Mouse (Mus musculus): ENCODE data around the gene Clec2g. TPM values are rescaled to one million over a fixed set of nuclear protein-coding genes. Genes with fewer than 3 reads are reported as not detected.
A peak's percentile ranks its signal among the peaks of the same experiment; 100 is the strongest.
"Not testable (repeated sequence)": the region's sequence is repeated elsewhere in the genome, so short reads cannot be mapped to it uniquely, and the experiment has no call there.

The Clec2g gene
- total RNA-seq (2015) (not detected in 2 replicates), total RNA-seq (2017) (not detected in 2 replicates)

DNA sequence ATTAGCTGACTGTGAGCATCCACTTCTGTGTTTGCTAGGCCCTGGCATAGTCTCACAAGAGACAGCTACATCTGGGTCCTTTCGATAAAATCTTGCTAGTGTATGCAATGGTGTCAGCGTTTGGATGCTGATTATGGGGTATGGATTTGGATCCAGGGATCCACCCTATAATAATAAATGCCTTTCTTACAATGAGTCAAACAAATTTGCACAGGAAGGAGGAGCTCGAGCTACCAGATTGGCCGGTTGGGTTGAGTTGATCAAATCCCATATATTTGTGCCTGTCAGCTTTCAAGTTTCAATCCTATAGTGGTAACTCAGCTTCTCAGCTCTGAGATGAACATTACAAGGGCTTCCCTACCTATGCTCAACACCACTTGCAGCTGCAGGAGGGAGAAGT, at the start of gene Clec2g:
Clec2g (plus strand) TSS at position 301 of the 400 bp plus-strand sequence.
- ATAC-seq (replicated peaks; ENCODE audit: poor library complexity): not testable (repeated sequence)

DNA sequence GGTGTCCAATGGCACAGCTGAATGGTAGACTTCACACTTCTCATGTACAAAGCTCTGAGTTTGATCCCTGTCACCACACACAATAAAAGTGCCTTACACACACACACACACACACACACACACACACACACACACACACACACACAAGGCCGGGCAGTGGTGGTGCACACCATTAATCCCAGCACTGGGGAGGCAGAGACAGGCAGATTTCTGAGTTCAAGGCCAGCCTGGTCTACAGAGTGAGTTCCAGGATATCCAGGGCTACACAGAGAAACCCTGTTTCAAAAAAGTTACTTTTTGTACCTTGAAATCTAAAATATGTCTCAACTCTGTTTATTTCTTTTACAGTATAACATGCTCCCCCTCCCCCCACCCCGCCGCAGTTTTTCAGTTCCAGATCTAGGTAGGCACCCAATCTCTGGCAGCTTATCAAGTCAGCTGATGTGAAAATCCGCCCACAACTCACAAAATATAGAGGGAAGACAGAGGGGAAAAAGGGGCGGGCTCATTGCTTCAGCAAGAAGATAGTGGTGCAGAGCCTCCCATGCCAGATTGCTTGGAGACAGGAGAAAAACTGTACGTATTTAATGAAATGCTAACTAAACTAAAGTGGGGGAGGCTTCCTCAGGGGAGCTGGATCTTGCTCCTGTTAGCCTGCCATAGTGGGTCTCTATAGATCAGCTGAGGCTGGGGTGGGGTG, 46.9 kb upstream of the Clec2g start, which contains the start of gene Clec2i:
Clec2i (plus strand) TSS at position 498 of the 700 bp plus-strand sequence.
- peak; percentile 53 for ATAC-seq (replicated peaks; ENCODE audit: poor library complexity)

DNA sequence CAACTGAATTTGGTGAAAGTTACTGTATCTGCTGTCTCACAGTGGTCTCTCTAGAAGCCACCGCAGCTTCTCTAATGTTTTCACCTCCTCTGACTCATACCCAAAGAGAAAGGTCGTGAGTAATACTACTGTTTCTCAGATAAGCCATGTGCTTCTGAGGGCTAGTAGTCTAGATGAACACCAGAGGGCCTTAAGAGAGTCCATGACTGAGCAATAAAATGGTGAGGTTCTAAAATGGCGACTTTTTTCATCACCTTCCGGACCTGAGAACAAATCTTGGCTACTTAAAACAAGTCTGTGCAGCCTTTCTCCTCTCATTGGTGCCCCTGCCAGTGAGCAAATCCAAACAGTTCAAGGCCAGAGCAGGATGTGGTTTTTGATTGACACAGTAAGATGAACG, 45.3 kb upstream of the Clec2g start:
- ATAC-seq (replicated peaks; ENCODE audit: poor library complexity): peak; percentile 64

DNA sequence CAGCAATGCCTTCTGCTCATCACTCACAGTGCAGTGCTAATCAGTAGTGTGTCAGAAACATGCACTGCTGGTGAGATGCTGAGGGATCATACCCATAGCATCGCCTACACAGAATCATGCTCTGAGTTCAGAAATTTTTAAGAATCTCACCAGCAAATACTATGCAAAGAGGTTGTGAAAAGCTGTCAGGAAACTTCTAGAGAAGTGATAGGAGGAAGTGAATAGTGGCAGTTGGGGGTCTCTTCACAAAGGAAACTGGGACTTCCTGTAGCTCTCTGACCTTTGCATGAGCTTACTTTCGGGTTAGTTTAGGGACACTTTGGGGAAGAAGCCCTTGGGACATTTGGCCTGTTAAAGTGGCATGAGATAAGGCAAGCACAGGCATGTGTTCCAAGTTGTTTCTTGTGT, 43.2 kb upstream of the Clec2g start, which contains the start of gene BC035044:
BC035044 (minus strand) TSS at position 179 of the 408 bp plus-strand sequence.
- peak; percentile 59 for ATAC-seq (replicated peaks; ENCODE audit: poor library complexity)

DNA sequence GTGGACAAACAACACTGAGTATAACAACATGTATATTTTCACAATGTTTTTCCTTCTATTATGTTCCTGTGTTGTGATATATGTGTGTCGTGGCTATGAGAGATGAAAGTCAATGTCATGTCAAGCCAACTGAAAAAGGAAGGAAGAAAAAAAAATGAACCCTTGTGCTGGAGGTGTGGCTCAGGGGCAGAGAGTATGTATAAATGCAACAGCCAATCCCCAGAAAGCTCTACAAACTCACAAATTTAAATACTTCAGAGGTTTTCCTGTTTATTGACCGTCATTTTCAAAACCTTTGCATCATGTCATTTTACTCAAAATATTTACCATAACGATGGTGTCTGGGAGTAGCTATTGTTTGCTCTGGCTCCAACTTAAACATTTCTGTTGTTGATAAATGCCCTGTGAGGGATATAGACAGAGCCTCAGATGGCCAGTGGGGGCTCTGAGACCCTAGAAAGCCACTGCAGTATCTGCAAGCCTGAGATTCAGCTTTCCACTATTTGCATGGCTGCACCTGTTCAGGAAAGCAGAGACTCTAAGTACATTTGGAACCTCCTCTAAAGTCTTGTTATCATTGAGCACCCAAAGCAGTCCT, 38.7 kb upstream of the Clec2g start:
- ATAC-seq (replicated peaks; ENCODE audit: poor library complexity): no peak

DNA sequence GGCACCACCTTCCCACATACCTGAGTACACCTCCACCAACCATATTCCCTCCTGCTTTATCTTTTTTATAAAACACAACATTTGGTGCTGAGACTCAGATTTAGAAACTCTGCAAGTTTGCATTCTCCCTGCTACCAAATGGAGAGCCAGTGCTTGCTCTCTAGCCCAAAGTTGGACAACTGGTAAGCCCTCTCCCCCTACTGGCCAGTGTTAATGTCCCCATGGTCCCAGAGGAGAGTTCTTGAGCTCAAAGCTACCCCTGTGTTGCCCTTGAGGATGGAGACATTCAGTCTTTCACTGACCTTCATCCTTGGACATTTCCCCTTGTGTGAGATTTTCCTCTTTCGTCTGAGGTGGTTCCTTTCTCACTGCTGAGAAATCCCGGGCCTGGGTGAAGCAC, 34.1 kb upstream of the Clec2g start:
- peak; percentile 65 for ATAC-seq (replicated peaks; ENCODE audit: poor library complexity)

DNA sequence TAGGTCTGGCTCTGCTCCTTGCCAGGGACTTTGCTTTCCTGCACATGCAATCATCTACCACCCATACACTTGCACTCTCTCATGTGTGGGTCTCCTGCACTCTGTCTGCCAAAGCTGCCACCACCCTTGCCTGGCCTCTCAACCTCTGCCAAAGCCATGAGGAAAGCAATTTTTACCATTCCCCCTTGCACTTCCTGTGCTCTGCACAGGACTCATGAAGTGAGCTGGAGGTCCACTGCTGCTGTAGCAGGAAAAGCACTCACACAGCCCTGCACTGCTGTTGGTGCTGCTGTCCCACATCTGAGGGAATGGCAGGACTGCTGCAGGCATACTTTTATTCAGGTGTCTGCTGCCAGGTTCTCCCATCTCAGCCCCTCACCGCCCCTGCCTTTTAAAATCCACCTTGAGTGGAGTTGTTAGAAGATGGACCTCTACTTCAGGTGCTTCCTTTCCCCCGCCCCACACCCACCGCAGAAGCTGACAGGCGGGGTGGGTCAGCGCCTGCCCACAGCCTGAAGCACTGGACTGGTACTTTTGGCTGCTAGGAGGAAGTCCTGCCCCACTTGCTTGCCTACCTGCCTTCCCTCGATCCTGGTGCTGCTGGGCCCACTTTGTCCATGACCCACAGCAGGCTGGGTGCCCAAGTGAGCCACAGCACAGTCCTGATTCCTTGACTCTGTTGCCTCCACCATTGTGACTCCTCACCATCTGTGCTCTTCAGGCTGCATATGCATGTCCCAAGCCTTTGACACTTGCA, 33.2 kb upstream of the Clec2g start:
- ATAC-seq (replicated peaks; ENCODE audit: poor library complexity): peak; percentile 48

DNA sequence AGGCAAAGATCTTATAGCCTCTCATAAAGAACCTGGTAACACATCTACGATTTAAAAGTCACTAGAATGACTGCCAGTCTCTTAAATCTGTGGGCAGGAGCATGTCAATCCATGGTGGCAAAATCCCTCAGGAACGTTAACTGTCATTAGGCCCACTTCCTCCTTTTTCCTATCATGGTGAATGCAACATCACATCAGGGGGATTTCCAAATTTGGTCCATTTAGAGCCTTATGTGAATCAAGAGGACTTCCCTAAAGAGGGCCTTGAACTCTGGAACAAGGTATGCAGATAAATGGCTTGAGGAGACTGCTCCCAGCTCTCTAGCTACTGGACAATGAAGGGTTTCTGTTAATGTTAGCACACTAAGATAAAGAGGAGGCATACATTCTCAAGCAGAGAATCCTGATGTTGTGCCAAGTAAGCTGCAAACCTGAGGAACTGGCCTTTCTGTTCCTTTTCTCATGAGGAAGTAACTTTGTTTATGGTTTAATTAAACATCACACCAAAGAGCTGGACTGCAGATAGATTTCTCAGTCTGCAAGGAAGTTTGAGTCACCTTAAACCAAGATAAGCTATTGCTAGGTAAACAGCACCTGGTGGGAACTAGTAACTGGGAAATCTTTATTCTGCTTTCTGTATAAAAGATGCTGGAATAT, 20.5 kb upstream of the Clec2g start:
- peak; percentile 80 for ATAC-seq (replicated peaks; ENCODE audit: poor library complexity)

DNA sequence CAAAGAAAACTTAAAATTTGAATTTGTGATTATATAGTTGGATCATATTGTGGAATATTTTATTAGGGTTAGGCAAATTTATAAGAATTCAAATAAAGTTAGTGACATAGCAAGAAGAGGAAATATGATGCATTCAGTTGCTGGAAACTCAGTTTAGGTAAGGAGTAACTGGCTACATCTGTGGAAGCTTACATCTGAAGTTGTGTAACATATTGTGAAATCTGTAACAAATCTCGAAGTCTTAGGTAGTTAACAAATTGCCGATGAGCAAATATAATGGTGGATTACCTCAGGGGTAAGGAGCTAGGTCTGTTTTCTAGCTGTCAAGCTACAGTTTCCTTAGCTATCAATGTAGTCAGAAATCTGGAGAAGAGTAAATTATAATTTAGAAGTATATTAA, 16.9 kb upstream of the Clec2g start:
- ATAC-seq (replicated peaks; ENCODE audit: poor library complexity): peak; percentile 69

DNA sequence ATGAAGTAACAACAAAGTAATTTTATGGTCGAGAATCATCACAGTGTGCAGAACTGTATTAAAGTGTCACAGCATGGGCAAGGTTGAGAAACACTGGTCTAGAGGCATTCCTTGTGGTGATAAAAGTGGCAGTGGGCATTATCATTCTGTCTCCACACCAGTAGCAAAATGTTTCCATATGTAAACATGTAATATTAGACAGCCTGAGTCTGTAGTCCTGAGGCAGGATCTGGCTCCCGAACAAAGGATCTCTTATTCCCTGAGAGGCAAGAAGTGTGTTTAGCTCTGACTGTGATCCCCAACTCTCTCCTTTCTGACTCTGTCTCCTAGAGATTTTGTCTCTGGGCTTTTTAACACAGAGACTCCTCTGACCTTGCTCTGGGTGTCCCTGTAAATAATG, 1.1 kb upstream of the Clec2g start:
- ATAC-seq (replicated peaks; ENCODE audit: poor library complexity): no peak

DNA sequence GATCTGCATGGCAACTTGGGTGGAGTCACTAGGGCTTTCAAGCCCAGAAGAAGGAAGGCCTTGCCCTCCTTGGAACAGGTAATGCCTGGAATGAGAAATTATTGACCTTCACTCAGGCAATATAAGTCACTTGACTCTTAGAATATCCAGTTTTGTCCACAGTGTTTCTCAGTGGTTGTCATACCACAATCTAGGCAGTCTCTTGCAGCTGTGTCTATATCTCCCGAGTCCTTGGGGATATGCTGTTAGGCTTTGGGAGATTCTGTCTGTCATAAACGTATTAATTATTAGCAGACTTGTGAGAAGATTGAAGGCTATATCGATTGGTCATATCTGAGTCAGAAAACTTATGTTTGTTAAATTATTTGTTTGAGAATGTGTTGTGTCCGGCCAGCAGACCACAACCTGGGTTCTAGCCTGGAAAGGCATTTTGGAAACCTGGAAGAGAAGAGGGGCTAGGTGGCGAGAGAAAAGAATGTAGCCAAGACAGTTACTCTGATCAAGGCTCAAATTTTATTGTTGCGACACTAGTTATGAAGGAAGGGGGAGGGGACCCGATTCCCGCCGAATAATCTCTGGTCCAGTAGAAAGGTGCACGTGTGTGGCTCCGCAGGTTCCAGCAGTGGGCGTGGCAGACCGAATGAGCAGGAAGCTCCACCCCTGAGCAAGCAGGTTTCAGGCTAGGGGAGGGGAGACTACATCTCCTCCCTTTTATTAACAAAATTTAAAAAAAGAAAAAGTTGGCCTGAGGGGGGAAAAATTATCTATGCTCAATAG, 1.9 kb downstream of the Clec2g start:
- not testable (repeated sequence) for ATAC-seq (replicated peaks; ENCODE audit: poor library complexity)

DNA sequence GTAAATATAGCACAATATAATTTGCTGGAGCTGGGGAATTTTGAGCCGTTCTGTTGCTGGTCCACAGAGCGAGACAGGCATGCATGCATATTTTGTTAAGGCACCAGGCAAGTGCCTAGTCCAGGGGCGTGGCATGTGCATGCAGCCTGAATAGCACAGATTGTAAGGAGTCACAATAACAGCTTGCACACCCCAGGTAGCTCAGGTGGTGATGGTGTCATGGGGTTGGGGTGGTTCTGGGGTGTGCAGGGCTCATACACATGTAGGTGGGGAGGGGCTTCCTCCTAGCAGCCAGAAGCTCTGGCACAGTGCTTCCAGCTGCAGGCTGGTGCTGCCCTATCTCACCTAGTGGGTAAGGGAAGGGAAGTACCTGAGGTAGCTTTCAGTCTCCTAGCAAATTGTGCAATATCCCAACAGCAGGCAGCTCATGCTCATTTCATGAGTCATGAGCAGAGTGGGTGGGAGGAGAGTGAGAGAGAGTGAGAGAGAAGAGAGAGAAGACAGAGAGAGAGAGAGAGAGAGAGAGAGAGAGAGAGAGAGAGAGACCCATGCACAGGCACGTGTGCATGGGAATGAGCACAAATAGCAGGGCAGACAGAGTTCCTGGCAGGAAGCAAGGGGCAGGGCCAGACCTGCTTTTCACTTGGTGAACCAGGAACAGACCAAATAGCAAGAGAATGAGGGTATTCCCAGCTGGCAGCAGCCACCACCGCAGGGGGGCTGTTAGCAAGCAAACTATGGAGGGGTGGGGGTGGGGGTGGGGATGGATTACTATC, 7.7 kb downstream of the Clec2g start:
- ATAC-seq (replicated peaks; ENCODE audit: poor library complexity): no peak

DNA sequence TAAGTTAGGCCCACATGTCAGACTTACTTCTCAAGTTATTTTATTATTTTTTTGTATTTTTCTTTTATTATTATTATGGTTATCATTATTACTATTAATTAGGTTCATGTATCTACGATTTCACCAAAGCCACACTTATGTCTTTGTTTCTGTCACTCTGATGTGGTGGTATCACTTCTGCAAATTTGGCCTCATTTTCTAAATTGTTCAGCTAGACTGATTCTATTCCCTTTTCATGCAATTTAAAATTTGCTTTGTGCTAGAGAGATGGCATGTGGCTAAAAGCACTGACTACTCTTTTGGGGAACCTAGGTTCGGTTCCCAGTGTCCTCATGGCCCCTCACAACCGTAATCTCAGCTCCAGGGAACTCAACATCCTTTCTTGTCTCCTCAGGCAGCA, 11.4 kb downstream of the Clec2g start:
- no peak for ATAC-seq (replicated peaks; ENCODE audit: poor library complexity)

DNA sequence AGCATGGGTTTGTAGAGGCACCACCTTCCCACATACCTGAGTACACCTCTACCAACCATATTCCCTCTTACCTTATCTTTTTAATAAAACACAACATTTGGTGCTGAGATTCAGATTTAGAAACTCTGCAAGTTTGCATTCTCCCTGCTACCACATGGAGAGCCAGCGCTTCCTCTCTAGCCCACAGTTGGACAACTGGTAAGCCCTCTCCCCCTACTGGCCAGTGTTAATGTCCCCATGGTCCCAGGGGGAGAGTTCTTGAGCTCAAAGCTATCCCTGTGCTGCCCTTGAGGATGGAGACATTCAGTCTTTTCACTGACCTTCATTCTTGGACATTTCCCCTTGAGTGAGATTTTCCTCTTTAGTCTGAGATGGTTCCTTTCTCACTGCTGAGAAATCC, 26.9 kb downstream of the Clec2g start:
- ATAC-seq (replicated peaks; ENCODE audit: poor library complexity): peak; percentile 68

DNA sequence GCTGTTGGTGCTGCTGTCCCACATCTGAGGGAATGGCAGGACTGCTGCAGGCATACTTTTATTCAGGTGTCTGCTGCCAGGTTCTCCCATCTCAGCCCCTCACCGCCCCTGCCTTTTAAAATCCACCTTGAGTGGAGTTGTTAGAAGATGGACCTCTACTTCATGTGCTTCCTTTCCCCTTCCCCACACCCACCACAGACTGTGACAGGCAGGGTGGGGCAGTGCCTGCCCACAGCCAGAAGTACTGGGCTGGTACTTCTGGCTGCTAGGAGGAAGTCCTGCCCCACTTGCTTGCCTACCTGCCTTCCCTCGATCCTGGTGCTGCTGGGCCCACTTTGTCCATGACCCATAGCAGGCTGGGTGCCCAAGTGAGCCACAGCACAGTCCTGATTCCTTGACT, 27.9 kb downstream of the Clec2g start:
- ATAC-seq (replicated peaks; ENCODE audit: poor library complexity): peak; percentile 54

DNA sequence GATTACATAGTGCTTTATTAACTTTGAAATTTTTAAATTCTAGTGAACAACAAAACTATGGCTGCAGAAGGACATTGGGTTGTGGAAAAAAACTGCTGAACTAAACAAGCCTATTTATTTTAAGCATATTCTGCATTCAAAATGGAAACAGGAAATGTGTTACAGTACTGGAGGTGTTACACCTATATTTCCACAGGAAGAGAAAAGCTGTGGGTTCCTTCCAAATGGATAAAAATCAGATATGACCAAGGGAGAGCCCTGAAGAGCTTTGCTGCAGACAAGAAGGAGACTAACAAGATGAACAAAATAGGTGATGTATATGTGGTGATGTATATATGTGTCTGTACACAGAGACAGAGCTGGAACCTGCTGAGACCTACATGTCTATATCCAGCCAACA, 30.3 kb downstream of the Clec2g start:
- ATAC-seq (replicated peaks; ENCODE audit: poor library complexity): no peak

DNA sequence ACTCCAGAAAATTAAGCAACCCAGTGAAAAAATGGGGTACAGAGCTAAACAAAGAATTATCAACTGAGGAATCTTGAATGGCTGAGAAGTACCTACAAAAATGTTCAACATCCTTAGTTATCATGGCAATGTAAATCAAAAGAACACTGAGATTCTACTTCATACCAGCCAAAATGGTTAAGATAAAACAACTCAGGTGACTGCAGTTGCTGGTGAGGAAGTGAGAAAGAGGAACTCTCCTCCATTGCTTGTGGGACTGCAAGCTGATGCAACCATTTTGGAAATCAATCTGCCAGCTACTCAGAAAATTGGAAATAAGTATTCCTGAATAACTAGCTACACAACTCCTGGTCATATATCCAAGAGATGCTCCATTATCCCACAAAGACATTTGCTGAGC, 34.3 kb downstream of the Clec2g start:
- ATAC-seq (replicated peaks; ENCODE audit: poor library complexity): peak; percentile 58

DNA sequence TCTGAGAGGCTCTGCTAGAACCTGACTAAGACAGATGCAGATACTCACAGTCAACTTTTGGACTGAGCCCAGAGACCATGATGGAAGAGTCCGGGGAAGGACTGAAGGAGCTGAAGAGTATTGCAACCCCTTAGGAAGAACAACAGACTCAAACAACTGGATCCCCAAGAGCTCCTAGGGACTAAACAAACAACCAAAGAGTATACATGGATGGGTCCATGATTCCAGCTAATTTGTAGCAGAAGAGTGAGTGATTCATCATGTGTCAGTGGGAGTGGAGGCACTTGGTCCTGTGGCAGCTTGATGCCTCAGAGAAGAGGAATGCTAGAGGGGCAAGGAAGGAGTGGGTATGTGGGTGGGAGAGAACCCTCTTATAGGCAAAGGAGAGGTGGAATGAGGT, 35.6 kb downstream of the Clec2g start:
- no peak for ATAC-seq (replicated peaks; ENCODE audit: poor library complexity)

DNA sequence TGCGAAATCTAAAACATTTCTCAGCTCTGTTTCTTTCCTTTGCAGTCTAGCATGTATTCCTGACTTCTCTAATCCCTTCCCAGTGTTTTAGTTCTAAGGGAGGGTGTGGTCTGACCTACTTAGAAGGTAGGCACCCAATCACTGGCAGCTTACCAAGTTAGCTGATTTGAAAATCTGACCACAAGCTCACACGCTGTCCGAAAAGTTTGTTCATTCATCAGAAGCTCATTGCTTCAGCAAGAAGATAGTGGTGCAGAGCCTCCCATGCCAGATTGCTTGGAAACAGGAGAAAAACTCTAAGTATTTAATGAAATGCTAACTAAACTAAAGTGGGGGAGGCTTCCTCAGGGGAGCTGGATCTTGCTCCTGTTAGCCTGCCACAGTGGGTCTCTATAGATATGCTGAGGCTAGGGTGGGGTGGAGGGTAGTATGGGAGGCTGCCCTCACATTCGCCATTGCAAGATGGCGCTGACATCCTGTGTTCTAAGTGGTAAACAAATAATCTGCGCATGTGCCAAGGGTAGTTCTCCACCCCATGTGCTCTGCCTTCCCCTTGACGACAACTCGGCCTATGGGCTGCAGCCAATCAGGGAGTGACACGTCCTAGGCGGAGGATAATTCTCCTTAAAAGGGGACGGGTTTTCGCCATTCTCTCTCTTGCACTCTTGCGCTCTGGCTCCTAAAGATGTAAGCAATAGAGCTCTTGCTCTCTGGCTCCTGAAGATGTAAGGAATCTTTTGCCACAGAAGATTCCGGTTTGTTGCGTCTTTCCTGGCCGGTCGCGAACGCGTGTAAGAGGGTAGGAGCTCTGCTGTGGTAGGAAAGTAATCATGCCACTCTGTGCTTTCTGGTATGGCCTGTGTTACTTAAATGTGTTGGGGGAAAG, 36.6 kb downstream of the Clec2g start:
- ATAC-seq (replicated peaks; ENCODE audit: poor library complexity): not testable (repeated sequence)
